Mouse (Mus musculus): ENCODE results near the gene Fanci. TPM values are rescaled to one million over a fixed set of nuclear protein-coding genes. Genes with fewer than 3 reads are reported as not detected.

The Fanci gene
- polyA plus RNA-seq, 1 experiment from 2014 or later: 1.2 TPM

DNA sequence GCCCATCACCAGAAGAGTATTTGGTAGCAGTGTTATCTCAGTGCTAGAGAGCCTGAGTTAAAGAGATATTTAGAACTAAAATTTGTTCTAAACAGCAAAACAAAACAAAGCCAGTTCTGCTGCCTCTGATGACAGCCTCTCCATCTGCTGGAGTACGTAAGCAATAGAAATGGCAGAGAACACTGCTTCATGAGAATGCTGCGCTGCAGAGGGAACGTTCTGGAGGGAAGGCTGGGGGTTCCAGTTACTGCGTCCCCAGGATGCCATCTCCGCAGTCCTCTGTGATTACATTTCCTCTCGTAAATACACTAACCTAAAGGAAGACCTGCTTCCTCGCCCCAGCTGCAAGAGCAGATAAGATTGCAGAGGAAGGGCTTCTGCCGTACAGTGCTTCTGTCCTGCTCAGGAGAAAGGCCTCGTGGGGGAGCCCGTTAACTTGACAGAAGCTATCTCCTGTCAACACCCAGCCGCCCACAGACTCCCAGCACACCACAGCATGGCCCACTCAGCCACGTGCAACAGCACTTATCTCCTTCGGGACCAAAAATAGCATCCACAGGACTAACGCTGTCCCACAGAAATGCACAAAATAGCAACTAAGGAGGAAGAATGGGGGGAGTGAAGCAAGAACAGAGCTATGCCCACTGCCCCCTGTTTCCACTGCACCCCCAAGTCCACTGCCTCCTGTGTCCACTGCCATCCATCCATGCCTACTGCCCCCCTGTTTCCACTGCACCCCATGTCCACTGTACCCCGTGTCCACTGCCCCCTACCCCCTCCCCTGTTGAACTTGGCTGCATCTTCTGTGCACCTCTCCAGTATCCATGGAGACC, 33.2 kb upstream of the Fanci start:
- Histone ChIP-seq H3K4me1 (replicated peaks; ENCODE audit: control insufficient read depth, insufficient read depth, low read length) (no peaks in the 10 kb centered on the region), H3K36me3 (ENCODE audit: control insufficient read depth, insufficient read depth) (peaks cover 81% of the 10 kb centered on the region), H3K9ac (ENCODE audit: low read depth, low read length) (no peak overlapping the region), H3K4me3 (ENCODE audit: low read depth, low read length) (no peak overlapping the region), H3K4me2 (replicated peaks; ENCODE audit: low read depth) (no peak overlapping the region), H3K27ac (ENCODE audit: low read depth, low read length) (no peak overlapping the region), H3K27me3 (replicated peaks; ENCODE audit: control insufficient read depth, insufficient read depth, low read length) (no peaks in the 10 kb centered on the region), H3K9me3 (ENCODE audit: control insufficient read depth) (no peaks in the 10 kb centered on the region)
- WGBS: 58% methylated on average over 15 of the region's 15 CpGs
- TF ChIP-seq CTCF (IDR thresholded peaks at IDR 0.05; ENCODE audit: low read depth): no peak
- no peak for ATAC-seq

DNA sequence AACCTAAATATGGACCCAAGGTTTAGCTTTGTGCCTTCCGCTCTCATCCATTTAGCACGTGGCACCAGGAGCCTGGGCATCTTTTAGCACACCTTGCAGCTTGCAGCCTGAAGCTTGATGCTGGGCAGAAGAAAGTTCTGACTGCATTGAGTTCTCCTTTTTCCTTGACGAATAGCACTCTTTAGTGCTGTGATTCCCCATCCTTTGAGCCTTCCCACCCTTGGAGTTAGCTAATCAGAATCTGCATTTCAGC, 32.6 kb upstream of the Fanci start:
- Histone ChIP-seq H3K27ac (ENCODE audit: low read depth, low read length) (no peak overlapping the region), H3K4me1 (replicated peaks; ENCODE audit: control insufficient read depth, insufficient read depth, low read length) (no peaks in the 10 kb centered on the region), H3K9ac (ENCODE audit: low read depth, low read length) (no peak overlapping the region), H3K4me3 (ENCODE audit: low read depth, low read length) (no peak overlapping the region), H3K27me3 (replicated peaks; ENCODE audit: control insufficient read depth, insufficient read depth, low read length) (no peaks in the 10 kb centered on the region), H3K36me3 (ENCODE audit: control insufficient read depth, insufficient read depth) (peaks cover 76% of the 10 kb centered on the region), H3K4me2 (replicated peaks; ENCODE audit: low read depth) (no peak overlapping the region), H3K9me3 (ENCODE audit: control insufficient read depth) (no peaks in the 10 kb centered on the region)
- TF ChIP-seq CTCF (IDR thresholded peaks at IDR 0.05; ENCODE audit: low read depth): no peak
- 85% methylated on average over 3 of the region's 3 CpGs for WGBS
- ATAC-seq: no peak

DNA sequence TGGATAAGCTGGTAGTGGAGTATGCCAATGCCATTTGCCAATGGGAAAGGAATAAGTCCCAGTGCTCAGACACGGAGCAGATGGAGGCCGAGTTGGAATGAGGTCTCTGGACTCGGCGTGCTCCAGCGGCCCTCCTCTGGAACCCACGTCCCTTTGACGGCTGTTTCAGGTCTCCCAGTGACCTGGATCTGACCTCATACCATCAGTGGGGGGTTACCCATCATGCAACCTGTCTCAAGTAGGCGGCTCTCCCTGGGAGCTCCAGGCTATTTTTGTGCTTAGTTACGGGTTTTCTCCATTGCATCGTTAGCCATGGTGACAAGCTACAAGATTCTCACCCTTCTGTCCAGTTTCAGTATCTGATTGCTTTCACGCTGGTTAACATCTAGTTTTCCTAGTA, 31.7 kb upstream of the Fanci start:
- Histone ChIP-seq H3K9ac (ENCODE audit: low read depth, low read length) (no peak overlapping the region), H3K4me1 (replicated peaks; ENCODE audit: control insufficient read depth, insufficient read depth, low read length) (no peaks in the 10 kb centered on the region), H3K27ac (ENCODE audit: low read depth, low read length) (no peak overlapping the region), H3K36me3 (ENCODE audit: control insufficient read depth, insufficient read depth) (peaks cover 69% of the 10 kb centered on the region), H3K9me3 (ENCODE audit: control insufficient read depth) (no peaks in the 10 kb centered on the region), H3K4me2 (replicated peaks; ENCODE audit: low read depth) (no peak overlapping the region), H3K4me3 (ENCODE audit: low read depth, low read length) (no peak overlapping the region), H3K27me3 (replicated peaks; ENCODE audit: control insufficient read depth, insufficient read depth, low read length) (no peaks in the 10 kb centered on the region)
- WGBS: 83% methylated on average over 11 of the region's 11 CpGs
- no peak for ATAC-seq
- no peak for TF ChIP-seq CTCF (IDR thresholded peaks at IDR 0.05; ENCODE audit: low read depth)

DNA sequence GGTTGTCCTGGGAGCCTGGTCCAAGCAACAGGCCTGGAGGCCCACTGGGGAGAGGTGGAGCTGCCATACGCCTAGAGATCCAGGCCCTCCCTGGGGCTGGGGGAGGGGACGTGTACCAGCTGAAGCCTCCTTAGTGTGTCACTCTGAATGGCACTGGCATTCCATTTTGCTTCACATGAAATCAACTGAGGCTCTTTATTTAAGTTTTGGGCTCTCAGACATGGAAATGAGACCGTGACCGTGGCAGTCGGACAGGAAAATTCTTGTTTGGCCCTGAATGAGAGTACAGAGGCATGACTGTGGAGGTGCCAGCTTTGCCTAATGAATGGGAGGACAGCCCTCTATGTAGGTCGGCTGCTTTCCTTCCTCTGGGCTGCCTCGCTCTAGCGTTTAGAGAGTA, 29.5 kb upstream of the Fanci start:
- H3K9ac ChIP-seq (ENCODE audit: low read depth, low read length): no peak overlapping the region
- no peak overlapping the region for H3K27ac ChIP-seq (ENCODE audit: low read depth, low read length)
- H3K4me3 ChIP-seq (ENCODE audit: low read depth, low read length): no peak overlapping the region
- ATAC-seq: no peak
- no peaks in the 10 kb centered on the region for H3K27me3 ChIP-seq (replicated peaks; ENCODE audit: control insufficient read depth, insufficient read depth, low read length)
- WGBS: 84% methylated on average over 8 of the region's 8 CpGs
- H3K4me1 ChIP-seq (replicated peaks; ENCODE audit: control insufficient read depth, insufficient read depth, low read length): no peaks in the 10 kb centered on the region
- no peak overlapping the region for H3K4me2 ChIP-seq (replicated peaks; ENCODE audit: low read depth)
- no peak for TF ChIP-seq CTCF (IDR thresholded peaks at IDR 0.05; ENCODE audit: low read depth)
- peaks cover 59% of the 10 kb centered on the region for H3K36me3 ChIP-seq (ENCODE audit: control insufficient read depth, insufficient read depth)
- H3K9me3 ChIP-seq (ENCODE audit: control insufficient read depth): no peaks in the 10 kb centered on the region

DNA sequence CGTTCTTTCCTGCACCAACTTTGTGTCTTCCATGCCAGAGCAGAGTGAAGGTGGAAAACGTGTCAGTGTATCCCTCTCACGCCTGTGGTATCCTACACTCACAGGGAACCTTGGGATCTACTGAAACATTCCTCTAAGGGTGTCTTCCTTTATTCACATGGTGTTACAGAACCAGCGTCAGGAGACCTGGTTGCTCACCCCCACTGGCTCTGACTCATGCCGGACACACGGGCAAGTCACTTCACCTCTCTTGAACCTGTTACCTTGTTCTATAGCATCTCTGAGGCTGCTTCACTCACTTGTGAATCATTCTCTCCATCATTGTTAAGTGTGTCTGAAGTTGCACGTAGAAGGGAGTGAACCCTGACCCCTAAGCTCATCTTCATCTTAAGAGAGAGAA, 28.9 kb upstream of the Fanci start:
- no peak overlapping the region for H3K27ac ChIP-seq (ENCODE audit: low read depth, low read length)
- peaks cover 54% of the 10 kb centered on the region for H3K36me3 ChIP-seq (ENCODE audit: control insufficient read depth, insufficient read depth)
- no peak overlapping the region for H3K9ac ChIP-seq (ENCODE audit: low read depth, low read length)
- 91% methylated on average over 7 of the region's 7 CpGs for WGBS
- no peaks in the 10 kb centered on the region for H3K9me3 ChIP-seq (ENCODE audit: control insufficient read depth)
- no peak overlapping the region for H3K4me3 ChIP-seq (ENCODE audit: low read depth, low read length)
- no peaks in the 10 kb centered on the region for H3K27me3 ChIP-seq (replicated peaks; ENCODE audit: control insufficient read depth, insufficient read depth, low read length)
- H3K4me1 ChIP-seq (replicated peaks; ENCODE audit: control insufficient read depth, insufficient read depth, low read length): no peaks in the 10 kb centered on the region
- TF ChIP-seq CTCF (IDR thresholded peaks at IDR 0.05; ENCODE audit: low read depth): no peak
- no peak for ATAC-seq
- no peak overlapping the region for H3K4me2 ChIP-seq (replicated peaks; ENCODE audit: low read depth)

DNA sequence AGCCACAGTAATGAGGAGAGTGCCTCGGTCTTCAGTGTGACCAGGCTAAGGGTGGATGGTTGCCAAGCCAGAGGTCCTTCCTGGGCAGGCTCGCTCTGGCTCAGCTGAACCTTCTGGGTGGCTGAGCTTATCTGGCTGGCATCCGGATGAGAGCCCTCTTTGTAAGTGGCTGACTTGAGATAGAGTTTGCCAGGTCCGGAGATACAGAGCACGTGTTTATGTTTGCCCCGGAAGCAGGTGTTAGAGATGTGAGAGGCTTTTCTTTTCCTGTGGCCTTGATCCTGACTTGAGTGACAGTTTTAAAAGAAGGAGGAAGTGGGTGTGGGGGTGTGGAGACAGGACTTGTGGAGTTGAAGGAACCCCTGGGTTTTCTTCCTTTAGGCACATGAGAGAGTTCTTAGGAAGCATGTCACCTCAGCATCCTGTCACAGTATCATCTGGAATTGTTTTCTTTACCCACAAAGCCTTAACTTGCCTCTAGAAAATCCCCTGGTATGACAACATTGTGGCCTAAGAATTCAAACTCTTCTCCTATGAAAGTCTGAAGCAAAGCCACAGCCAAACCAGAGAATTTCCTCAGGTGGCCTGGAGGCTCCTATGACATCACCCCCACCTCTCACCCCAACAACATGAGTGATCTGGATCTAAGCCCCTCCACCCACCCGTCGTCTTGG, 28.2 kb upstream of the Fanci start:
- Histone ChIP-seq H3K27ac (ENCODE audit: low read depth, low read length) (no peak overlapping the region), H3K4me2 (replicated peaks; ENCODE audit: low read depth) (no peak overlapping the region), H3K27me3 (replicated peaks; ENCODE audit: control insufficient read depth, insufficient read depth, low read length) (no peaks in the 10 kb centered on the region), H3K9ac (ENCODE audit: low read depth, low read length) (no peak overlapping the region), H3K36me3 (ENCODE audit: control insufficient read depth, insufficient read depth) (peaks cover 49% of the 10 kb centered on the region), H3K4me3 (ENCODE audit: low read depth, low read length) (no peak overlapping the region), H3K4me1 (replicated peaks; ENCODE audit: control insufficient read depth, insufficient read depth, low read length) (no peaks in the 10 kb centered on the region), H3K9me3 (ENCODE audit: control insufficient read depth) (no peaks in the 10 kb centered on the region)
- no peak for TF ChIP-seq CTCF (IDR thresholded peaks at IDR 0.05; ENCODE audit: low read depth)
- no peak for ATAC-seq
- WGBS: 58% methylated on average over 8 of the region's 8 CpGs
